Mouse (Mus musculus): ENCODE data around the gene Dnajb5.
A peak's percentile ranks its signal among the peaks of the same experiment; 100 is the strongest.
"Not testable (repeated sequence)": the region's sequence is repeated elsewhere in the genome, so short reads cannot be mapped to it uniquely, and the experiment has no call there.

Gene Dnajb5

DNA sequence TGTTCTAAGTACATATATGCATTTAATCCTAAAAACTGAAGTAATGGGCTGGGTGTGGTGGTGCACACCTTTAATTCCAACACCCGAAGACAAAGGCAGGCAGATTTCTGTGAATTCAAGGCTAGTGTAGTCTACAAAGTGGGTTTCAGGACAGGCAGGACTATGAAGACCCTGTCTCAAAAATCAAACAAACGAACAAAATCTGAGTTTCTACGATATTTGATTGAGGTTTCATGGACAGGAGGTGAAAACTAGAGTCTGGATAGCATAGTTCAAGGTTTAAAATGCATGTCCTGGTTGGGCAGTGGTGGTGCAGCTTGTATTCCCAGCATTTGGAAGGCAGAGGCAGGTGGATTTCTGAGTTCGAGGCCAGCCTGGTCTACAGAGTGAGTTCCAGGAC is 19.7 kb downstream of the Dnajb5 start, which contains the start of gene 1700022I11Rik:
Gene 1700022I11Rik (plus strand): TSS at position 301 of the 400 bp plus-strand sequence.
- no peak for DNase-seq (ENCODE audit: low spot score in 2 of 2)

DNA sequence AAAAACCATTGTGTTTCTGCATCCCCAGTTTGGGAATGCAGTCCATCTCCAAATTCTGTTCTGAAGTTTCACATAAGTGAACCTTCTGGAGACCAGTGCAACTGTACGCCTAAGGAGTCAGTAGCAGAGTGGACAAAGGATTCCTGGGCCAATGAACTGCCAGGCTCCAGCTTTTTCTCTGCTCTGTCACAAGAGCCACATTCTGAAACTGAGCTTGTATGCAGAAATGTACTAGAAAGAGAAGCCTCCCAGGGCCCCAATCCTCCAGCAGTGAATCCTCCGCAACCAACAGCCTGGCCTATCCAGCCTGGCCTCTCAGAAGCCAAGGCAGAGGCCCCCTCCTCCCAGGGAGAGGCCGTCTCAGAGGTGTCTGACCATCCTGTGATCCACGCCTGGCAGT is 23.3 kb downstream of the Dnajb5 start:
- DNase-seq (ENCODE audit: low spot score in 2 of 2) = no peak

DNA sequence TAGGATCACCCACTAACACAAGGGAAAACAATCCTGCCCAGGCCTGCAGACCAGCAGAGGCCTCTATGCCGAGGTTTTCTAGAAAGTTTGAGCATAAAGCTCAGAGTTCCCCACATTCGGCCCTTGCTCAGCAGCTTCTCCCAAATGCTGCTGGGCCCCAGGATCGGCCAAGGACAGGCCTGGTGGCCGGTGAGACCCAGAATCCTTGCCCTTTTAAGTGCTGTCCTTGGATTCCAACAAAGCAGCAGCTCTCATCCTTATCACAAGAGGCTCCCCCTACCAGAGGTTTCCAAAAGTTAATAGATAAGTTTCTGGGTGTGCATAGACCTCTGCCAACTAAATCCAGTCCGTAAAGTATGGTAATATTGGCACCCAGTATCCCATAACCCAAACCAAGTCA is 24.3 kb downstream of the Dnajb5 start:
- DNase-seq (ENCODE audit: low spot score in 2 of 2) = no peak

DNA sequence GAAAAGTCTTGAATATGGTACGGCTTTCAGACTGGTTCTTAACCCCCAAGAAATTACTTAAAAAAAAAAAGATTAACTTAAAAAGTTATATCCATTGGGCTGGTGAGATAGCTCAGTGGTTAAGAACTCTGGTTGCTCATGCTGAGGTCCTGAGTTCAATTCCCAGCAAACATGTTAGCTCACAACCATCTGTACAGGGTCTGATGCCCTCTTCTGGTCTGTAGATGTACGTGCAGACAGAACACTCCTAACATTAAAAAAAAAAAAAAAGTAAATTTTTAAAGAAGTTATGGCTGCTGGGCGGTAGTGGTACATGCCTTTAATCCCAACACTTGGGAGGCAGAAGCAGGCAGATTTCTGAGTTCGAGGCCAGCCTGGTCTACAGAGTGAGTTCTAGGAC is 28.4 kb downstream of the Dnajb5 start:
- DNase-seq (ENCODE audit: low spot score in 2 of 2) = no peak

DNA sequence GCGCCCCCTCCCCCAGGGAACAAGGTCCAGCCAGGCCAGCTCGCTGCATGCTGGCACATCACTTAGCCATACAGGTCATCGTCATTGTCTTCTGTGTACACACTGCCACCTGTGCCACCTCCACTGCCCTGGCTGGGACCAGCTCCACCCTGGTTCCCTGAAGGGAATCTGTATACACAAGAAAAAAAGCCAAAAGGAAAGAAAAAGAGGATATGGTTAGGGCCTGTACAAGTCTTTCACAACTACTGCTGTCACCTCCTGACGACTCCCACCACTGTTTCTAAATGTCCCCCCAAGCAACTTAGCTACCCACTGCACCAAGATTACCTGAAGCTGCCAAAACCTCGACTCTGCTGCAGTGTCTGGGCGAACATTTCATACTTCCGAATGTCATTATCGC is 30.9 kb downstream of the Dnajb5 start:
- not testable (repeated sequence) for DNase-seq (ENCODE audit: low spot score in 2 of 2)

DNA sequence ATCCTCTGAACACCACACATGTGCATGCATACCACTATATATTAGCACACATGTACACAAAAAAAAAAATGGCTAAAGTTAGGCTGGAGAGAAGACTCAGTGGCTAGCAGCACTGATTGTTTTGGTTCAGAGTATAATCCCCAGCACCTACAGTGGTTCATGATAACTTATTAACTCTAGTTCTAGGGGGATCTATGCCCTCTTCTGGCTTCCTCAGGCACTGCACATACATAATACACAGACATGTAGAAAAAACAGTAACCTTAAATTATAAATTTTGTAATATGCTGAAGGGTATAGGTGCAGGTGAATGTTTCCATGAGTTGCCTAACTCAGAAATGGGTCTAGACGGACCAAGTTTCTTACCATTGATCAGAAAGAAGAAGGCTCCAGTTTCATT is 38.7 kb downstream of the Dnajb5 start:
- no peak for DNase-seq (ENCODE audit: low spot score in 2 of 2)

DNA sequence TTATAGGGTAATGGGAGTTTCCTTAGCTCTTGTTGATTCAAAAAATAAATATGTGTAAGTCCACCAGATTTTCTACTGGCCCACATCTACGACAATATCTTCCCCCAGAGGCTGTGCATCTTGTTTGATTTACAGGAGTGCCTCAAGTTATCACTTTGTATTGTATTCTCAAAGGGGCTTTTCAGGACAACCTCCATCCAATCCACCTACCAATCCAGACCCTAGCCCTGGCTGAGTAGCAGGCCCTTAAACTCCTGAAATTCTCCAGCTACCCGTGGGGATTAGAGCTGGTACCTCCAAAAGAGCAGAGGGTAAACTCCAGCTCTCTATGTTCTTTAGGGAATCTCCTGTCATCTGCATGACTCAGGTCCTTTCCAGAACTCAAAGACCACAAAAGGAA is 48.4 kb downstream of the Dnajb5 start:
- no peak for DNase-seq (ENCODE audit: low spot score in 2 of 2)

DNA sequence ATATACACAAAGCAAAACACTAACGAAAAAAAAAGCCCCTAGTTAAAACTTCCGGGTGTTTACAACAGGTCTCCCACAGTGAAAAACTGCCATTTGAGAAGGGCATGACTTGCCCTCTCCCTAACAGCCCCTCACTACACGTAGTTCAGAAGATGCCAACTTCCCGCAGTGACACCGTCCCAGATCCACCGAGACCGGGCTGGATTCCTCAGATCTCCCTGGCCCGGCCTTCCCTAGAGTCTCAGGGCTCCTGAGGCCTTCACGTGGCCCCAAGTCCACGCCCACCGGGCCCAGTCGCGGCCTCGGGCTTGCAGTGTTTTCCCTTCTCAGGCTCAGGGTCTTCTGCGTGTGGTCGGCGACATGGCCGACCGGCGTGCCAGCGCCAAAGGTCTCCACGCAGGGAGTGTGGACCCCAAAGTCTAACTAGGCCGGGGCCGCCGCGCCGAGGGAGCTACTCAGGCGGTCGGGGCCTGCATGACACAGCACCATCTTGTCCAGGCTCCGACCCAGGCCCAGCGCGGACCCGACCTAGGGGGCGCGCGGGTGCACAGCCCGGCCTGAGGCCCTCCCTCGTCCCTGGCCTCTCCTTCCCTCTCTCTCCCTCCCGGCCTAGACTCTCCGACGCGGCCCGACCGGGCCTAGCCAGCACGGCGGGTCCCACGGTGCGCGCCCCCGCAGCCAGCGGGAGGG is 50.0 kb downstream of the Dnajb5 start:
- peak; percentile 55 to 71 for DNase-seq (ENCODE audit: low spot score in 2 of 2)

DNA sequence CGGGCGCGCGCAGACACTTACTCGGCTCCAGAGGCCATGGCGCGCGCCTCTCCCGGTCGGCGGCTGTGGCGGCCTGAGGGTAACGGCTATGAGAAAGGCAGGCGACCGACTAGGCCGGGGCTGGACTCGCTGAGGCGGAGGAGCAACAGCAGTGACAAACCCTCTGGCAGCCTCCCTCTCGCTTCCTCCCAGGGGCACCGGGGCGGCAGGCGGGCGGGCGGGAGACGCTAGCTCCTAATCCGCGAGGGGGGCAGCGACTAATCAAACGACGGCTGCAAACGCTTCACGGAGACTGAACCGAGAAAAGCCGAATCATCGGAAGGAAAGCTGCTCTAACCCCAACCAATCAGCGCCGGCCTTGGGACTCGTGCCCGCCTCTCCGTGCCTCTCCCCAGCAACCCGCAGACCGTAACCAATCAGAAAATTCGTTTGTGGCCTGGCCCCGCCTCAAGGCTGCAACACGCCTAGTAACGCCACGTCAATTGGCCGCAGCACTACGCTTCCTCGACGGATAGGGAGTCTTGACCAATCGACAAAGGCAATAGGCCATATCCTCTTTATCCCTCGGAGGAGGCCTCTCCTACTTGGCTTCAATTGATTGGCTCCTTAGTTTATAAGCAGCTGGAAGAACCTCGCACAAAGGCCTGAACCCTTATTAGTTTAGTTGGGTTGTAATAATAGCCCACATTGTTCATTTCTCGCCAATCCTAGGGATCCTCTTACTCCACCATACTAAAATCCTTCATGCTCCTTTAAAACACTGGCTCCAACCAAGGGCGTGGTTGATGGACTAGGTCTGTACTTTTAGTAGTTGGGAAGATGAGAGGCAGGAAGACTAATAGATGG is 50.8 kb downstream of the Dnajb5 start, which contains the start of gene Vcp:
Gene Vcp (minus strand): TSS at position 367 of the 846 bp plus-strand sequence.
- peak; percentile 99 for DNase-seq (ENCODE audit: low spot score in 2 of 2)

DNA sequence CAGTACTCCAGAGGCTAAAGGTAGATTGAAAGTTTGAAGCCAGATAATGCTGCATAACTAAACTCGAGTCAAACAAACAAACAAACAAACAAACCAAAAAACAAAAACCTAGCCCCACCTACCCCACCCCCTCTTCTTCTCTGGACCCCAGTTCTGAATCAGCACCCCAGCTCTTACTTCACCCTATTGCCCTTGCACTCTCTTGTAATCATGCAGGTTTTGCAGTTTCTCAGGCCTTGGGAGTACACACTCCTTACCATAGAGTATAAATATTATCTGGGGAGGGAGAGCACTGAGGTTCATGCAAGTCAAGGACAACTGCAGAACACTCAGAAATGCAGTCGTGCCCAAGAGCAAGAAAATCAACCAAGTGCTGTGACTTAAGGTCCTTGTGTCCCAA is 51.7 kb downstream of the Dnajb5 start:
- no peak for DNase-seq (ENCODE audit: low spot score in 2 of 2)

DNA sequence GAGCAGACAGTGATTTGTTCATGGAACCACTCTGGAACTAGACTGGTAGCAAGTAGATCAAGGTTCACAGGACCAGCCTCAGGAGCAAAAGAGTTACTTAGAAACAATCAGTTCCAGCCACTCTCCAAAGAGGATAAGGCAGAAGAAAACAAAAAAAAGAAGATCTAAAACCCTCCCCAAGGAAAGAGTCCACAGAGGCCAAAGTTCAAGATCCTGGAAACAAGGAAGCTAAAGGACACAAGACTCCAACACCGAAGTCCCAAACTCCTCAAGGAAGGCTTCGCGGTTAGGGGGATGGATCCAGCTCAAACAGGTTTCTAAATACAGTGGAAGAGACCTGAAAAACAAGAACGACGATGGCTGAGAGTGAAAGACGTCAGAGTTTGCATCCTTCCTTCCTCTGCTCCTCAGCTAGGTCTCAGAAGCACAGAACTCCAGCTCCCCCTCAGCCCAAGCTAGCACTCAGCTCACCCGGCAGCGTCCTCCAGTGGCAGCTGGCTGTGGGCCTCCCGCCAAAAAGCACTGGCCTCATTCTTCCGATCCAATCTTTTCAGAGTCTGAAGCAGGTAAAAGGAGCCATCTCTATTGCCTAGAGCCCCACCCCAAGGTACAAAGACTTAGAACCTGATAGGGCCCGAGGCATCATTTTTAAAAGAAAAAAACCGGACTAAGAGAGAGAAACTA is 53.3 kb downstream of the Dnajb5 start:
- DNase-seq (ENCODE audit: low spot score in 2 of 2) = no peak

DNA sequence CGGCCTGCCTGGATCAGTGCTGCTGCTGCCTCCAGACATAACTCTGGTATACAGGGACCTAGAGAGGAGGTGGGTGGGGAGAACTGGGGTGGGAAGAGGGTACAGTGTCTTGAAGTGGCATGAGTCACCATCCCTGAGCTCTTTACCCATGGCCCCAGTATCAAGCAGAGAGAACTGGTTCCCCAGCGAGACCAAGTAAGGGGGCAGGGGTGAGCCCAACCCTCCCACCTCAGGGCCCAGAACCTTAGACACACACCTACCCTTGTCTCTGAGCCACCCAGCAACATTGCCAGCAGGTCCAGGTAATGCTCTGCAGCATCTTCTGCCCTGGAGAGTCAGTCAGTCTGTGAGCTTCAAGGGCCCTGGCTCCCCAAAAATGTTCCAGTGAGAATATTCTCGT is 55.3 kb downstream of the Dnajb5 start:
- DNase-seq (ENCODE audit: low spot score in 2 of 2) = no peak

DNA sequence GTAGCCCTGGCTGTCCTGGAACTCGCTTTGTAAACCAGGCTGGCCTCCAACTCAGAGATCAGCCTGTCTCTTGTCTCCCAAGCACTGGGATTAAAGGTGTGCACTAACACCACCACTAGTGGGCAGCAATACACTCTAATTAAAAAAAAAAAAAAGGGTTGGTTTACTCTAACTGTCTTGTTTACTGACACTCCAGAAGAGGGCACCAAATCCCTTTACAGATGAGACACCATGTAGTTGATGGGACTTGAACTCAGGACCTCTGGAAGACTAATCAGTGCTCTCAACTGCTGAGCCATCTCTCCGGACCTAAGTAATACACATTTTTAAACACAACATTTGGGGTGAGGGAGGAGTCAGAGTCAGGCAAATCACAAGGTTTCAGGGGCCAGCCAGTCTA is 56.2 kb downstream of the Dnajb5 start:
- DNase-seq (ENCODE audit: low spot score in 2 of 2) = no peak

Data from right cerebral cortex, adult 2 months (tissue).